Mouse (Mus musculus): Measurements from ENCODE around the gene Brox. TPM values are rescaled to one million over a fixed set of nuclear protein-coding genes. Genes with fewer than 3 reads are reported as not detected.
"Not testable (repeated sequence)": the region's sequence is repeated elsewhere in the genome, so short reads cannot be mapped to it uniquely, and the experiment has no call there.

Brox gene
- polyA plus RNA-seq (2016; fragmentation: Nextera tagmentation; extraction: Ambion mirVana), result 38.3 and 39.7 TPM in 2 replicates

DNA sequence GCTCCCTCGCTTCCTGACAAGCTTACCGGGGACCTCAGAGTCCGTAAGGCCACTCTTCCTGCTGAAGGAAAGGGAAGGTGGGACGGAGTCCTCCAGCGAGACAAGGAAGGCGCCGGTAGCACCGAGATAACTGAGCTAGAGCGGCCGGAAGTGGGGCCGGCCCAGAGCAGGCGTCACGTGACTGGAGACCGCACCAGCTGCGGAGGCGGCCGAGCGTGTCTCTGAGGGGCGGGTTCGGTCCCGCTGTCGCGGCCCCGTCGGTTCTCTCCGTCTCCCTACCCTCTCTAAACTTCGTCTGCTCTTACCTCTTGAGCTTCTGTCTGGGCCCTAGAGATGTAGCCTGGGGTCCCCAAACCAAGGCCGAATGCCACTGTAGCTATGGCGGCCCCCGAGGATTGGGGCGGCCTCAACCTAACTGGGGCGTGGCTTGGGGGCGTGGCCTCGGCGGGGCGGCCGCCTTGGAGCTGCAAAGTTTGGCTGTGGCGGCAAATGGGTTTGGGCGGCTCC is at the start of gene Brox:
Gene Brox (minus strand): TSS at position 393 of the 507 bp plus-strand sequence.
- WGBS, result under 1% methylated on average over 37 of the region's 39 CpGs
- peak; percentile 83 for ATAC-seq (ENCODE audit: insufficient number of reproducible peaks, insufficient read depth, low FRiP score, low TSS enrichment, low read depth)
- Histone ChIP-seq H3K9me3 (no peaks in the 10 kb centered on the region), H3K4me3 (replicated peaks) (peak within 1 kb of the TSS; percentile 50), H3K36me3 (peaks cover 17% of the 10 kb centered on the region; the same call in 1 of the 2 replicates), H3K4me1 (replicated peaks) (no peaks in the 10 kb centered on the region), H3K4me2 (peak within 1 kb of the TSS; percentile 61), H3K27ac (peak within 1 kb of the TSS; percentile 53; the same call in 1 of the 2 replicates), H3K27me3 (no peaks in the 10 kb centered on the region), H3K9ac (replicated peaks) (peak within 1 kb of the TSS; percentile 58)

DNA sequence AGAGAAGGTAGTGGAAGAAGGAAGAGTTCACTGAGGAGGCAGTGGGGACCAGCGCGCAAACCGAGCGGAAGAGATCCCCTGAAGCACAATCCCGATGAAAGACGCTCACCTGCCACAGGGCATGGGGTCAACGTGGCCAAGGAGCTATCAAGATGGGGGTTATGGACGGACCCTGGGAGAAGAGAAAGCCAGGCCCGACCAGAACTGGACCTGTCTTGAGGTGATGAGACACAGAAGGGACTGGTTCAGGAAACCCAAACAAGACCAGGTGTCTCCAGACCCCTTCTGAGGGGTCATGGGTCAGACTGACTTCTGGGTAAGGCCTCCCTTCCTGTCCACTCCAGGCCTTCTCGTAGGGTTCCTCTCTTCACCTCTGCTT is 48.7 kb upstream of the Brox start:
- Histone ChIP-seq H3K27me3 (no peaks in the 10 kb centered on the region), H3K27ac (peak overlapping the region; percentile 64; the same call in 1 of the 2 replicates), H3K4me1 (replicated peaks) (peaks cover 11% of the 10 kb centered on the region; the same call in 1 of the 2 replicates), H3K4me3 (replicated peaks) (peak overlapping the region; percentile 92), H3K36me3 (peaks cover 57% of the 10 kb centered on the region), H3K9me3 (no peaks in the 10 kb centered on the region), H3K9ac (replicated peaks) (peak overlapping the region; percentile 88), H3K4me2 (peak overlapping the region; percentile 89)
- WGBS, result 6% methylated on average over 10 of the region's 10 CpGs
- ATAC-seq (ENCODE audit: insufficient number of reproducible peaks, insufficient read depth, low FRiP score, low TSS enrichment, low read depth), result peak; percentile 22; the same call in 1 of the 2 replicates

DNA sequence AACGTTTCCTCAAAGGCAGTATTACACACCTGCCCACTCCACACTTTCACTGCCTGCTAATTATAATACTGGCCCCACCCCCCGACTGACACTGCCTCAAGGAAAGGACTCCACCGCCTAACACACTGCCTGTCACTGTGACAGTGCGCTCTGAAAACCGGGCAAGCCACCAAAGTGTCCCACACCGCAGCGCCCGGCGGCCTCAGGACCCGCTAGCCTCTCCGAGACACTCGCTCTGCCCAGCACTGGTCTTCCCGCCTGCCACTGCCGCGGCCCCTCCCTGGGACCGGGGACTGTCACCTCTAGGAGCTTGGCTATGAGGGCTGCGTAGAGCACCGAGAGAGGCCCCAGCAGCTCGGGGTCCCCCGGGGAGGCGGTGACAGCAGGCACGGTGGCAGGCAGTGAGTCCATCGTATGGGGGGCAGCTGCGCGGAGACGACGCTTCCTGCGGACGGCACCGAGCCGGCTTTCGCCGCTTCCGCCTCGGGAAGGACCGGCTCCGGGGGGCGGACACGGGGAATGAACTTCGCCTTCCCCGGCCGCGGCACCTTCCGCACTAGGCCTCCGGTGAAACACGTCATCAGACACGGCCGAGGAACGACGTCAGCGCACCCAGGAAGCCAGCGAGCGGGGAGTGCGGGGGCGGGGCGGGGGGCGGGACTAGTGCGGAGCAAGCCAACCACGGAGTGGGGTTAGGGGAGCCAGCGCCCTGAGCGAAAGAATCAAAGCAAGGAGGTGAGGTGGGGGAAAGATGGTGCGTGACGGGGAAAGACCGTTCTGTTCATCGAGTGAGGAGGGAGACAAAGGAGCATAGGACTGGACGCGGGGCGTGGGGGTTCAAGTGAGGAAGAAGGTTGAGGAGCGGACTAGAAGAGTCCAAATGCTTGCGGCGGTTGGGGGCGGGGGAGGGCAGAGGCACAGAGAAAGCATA is 48.1 kb upstream of the Brox start:
- peak overlapping the region; percentile 88 for H3K9ac ChIP-seq (replicated peaks)
- ATAC-seq (ENCODE audit: insufficient number of reproducible peaks, insufficient read depth, low FRiP score, low TSS enrichment, low read depth), result peak; percentile 90
- H3K4me2 ChIP-seq, result peak overlapping the region; percentile 89
- H3K27ac ChIP-seq, result peak overlapping the region; percentile 64
- WGBS, result under 1% methylated on average over 72 of the region's 72 CpGs
- peaks cover 55% of the 10 kb centered on the region for H3K36me3 ChIP-seq
- peaks cover 11% of the 10 kb centered on the region; the same call in 1 of the 2 replicates for H3K4me1 ChIP-seq (replicated peaks)
- H3K9me3 ChIP-seq, result no peaks in the 10 kb centered on the region
- no peaks in the 10 kb centered on the region for H3K27me3 ChIP-seq
- H3K4me3 ChIP-seq (replicated peaks), result peak overlapping the region; percentile 92

DNA sequence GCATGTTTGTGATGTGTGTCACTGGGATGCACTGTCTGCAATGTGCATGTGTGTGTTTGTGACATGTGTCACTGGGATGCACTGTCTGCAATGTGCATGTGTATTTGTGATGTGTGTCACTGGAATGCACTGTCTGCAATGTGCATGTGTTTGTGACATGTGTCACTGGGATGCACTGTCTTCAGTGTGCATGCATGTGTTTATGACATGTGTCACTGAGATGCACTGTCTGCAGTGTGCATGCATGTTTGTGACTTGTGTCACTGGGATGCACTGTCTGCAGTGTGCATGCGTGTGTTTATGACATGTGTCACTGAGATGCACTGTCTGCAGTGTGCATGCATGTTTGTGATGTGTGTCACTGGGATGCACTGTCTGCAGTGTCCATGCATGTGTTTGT is 45.8 kb upstream of the Brox start:
- not testable (repeated sequence) for H3K4me3 ChIP-seq (replicated peaks); H3K9ac ChIP-seq (replicated peaks); H3K27me3 ChIP-seq; H3K27ac ChIP-seq; ATAC-seq (ENCODE audit: insufficient number of reproducible peaks, insufficient read depth, low FRiP score, low TSS enrichment, low read depth); H3K4me2 ChIP-seq; H3K9me3 ChIP-seq
- Histone ChIP-seq H3K4me1 (replicated peaks) (peaks cover 11% of the 10 kb centered on the region; the same call in 1 of the 2 replicates), H3K36me3 (peaks cover 52% of the 10 kb centered on the region)
- WGBS, result 87% methylated on average over 1 of the region's 1 CpGs

DNA sequence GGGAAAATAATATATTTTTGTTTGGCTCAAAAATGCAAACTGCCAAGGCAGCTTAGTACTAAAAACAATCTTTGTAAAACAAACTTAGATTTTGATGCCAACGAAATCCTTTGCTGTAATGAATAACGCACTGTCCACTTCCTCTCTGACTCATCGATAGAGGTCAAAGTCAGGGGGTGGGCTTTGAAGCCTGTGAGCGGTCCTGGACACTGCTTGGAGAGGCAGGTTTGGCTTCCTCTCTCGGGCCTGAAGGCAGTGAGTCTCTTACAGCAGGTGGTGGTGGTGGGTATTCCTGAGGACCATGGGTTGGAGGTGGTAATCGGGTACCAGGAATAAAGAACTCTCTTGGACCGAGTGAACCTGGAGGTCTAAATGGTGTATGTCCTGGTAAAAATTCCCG is 30.1 kb upstream of the Brox start:
- H3K4me2 ChIP-seq, result no peak overlapping the region
- no peaks in the 10 kb centered on the region for H3K4me1 ChIP-seq (replicated peaks)
- peaks cover 84% of the 10 kb centered on the region for H3K36me3 ChIP-seq
- H3K27me3 ChIP-seq, result no peaks in the 10 kb centered on the region
- no peak overlapping the region for H3K27ac ChIP-seq
- no peak overlapping the region for H3K4me3 ChIP-seq (replicated peaks)
- ATAC-seq (ENCODE audit: insufficient number of reproducible peaks, insufficient read depth, low FRiP score, low TSS enrichment, low read depth), result no peak
- no peak overlapping the region for H3K9ac ChIP-seq (replicated peaks)
- no peaks in the 10 kb centered on the region for H3K9me3 ChIP-seq
- WGBS, result 92% methylated on average over 8 of the region's 8 CpGs

DNA sequence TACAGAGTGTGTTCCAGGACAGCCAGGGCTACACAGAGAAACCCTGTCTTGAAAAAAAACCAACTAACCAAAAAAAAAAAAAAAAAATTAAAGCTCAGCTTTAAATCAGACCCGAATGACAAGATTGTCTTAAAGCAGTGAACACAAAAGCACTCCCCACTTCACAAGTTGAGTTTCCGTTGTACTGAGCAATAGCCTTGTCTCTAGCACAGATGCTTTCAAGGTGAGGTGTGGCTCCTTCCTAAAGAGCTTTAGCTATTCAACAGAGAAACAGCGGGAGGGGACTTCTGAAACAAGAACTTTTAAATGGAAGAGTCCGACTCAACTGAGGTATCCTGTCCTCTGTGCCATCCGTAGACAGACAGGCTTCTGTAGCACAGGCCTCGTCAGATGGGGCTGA is 27.4 kb upstream of the Brox start:
- Histone ChIP-seq H3K27me3 (no peaks in the 10 kb centered on the region), H3K9me3 (no peaks in the 10 kb centered on the region), H3K4me1 (replicated peaks) (no peaks in the 10 kb centered on the region), H3K36me3 (peaks cover 81% of the 10 kb centered on the region), H3K9ac (replicated peaks) (no peak overlapping the region), H3K27ac (no peak overlapping the region), H3K4me2 (no peak overlapping the region), H3K4me3 (replicated peaks) (no peak overlapping the region)
- 95% methylated on average over 6 of the region's 6 CpGs for WGBS
- no peak for ATAC-seq (ENCODE audit: insufficient number of reproducible peaks, insufficient read depth, low FRiP score, low TSS enrichment, low read depth)

DNA sequence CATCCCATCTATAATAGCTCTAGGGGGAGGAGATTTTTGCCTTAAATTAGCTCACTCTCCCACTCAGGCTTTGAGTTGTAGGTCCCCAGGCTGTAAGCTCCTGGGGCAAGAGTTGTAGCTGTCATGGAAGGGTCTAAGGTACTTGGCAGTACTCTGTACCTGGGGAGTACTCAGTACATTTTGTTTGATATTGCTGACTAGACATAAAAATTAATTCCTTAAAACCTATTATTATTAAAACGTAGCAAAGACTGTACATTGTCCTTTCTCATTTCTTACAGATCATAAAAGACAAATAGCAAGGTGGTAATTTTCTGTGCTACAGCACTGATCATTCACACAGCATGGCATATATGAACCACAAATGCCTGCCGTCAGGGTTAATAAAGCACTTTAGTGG is 26.9 kb upstream of the Brox start:
- H3K36me3 ChIP-seq, result peaks cover 81% of the 10 kb centered on the region
- H3K27me3 ChIP-seq, result no peaks in the 10 kb centered on the region
- no peak overlapping the region for H3K27ac ChIP-seq
- 95% methylated on average over 2 of the region's 2 CpGs for WGBS
- H3K4me2 ChIP-seq, result no peak overlapping the region
- no peak overlapping the region for H3K9ac ChIP-seq (replicated peaks)
- no peak overlapping the region for H3K4me3 ChIP-seq (replicated peaks)
- H3K4me1 ChIP-seq (replicated peaks), result no peaks in the 10 kb centered on the region
- no peaks in the 10 kb centered on the region for H3K9me3 ChIP-seq
- no peak for ATAC-seq (ENCODE audit: insufficient number of reproducible peaks, insufficient read depth, low FRiP score, low TSS enrichment, low read depth)

DNA sequence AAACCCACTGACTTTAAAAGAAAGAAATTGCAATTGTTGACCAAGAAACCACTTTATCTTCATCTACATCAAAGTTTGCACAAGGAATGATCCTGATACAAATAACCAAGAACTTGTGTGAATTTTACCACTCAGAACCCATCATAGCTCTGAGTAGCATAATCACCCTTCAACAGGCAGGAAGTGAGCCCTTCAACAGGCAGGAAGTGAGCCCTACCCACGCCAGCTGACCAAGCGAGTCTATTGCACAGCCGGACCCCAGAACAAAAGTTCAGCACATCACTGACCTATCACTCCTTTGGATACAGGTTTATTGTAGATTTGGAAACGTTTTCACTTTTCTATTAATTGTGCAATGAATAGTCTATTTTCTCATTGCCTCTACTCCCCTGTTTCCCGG is 25.4 kb upstream of the Brox start:
- not testable (repeated sequence) for H3K27me3 ChIP-seq; H3K27ac ChIP-seq; H3K9ac ChIP-seq (replicated peaks); H3K4me3 ChIP-seq (replicated peaks); H3K9me3 ChIP-seq; ATAC-seq (ENCODE audit: insufficient number of reproducible peaks, insufficient read depth, low FRiP score, low TSS enrichment, low read depth); H3K4me1 ChIP-seq (replicated peaks); H3K4me2 ChIP-seq
- H3K36me3 ChIP-seq, result peaks cover 80% of the 10 kb centered on the region
- WGBS, result 88% methylated on average over 5 of the region's 5 CpGs

DNA sequence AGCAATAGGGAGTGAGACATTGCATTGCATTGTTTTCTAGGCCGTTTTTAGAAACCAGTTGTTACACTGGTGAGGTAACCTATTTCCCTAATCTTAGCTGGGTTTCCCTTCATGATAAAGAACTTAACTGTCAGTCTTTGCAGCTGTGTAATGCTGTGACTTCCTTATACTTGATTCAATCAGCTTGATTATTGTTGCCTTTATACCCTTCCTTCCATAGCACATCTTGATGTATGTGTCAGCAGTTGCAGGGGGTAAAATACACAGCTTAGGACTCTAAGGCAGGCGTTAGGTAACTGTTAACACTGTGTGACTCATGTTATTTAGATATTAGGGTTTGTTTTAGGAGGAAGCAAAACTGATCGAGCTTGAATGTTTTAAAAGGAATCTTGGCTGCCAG is 23.6 kb upstream of the Brox start:
- Histone ChIP-seq H3K27me3 (no peaks in the 10 kb centered on the region), H3K4me1 (replicated peaks) (no peaks in the 10 kb centered on the region), H3K36me3 (peaks cover 82% of the 10 kb centered on the region), H3K9me3 (no peaks in the 10 kb centered on the region), H3K27ac (no peak overlapping the region), H3K4me2 (no peak overlapping the region), H3K9ac (replicated peaks) (no peak overlapping the region), H3K4me3 (replicated peaks) (no peak overlapping the region)
- ATAC-seq (ENCODE audit: insufficient number of reproducible peaks, insufficient read depth, low FRiP score, low TSS enrichment, low read depth), result no peak
- WGBS, result 81% methylated on average over 3 of the region's 3 CpGs

DNA sequence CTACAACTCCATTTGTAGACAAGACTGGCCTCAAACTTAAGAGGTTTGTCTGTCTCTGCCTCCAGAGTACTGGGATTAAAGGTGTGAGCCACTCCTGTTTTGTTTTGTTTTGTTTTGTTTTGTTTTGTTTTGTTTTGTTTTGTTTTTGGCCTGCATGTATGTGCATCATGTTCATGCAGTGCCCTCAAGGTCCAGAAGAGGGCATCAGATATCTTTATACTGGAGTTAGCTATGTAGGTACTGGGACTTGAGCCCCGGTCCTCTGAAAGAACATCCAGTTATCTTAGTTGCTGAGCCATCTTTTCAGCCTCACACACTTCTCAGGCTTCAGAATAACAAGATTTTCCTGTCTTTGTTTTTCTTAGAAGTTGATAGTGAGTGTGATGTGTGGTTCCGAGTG is 18.7 kb upstream of the Brox start:
- Histone ChIP-seq H3K4me2 (no peak overlapping the region), H3K9me3 (no peaks in the 10 kb centered on the region), H3K4me3 (replicated peaks) (no peak overlapping the region), H3K27ac (no peak overlapping the region), H3K36me3 (peaks cover 76% of the 10 kb centered on the region), H3K9ac (replicated peaks) (no peak overlapping the region), H3K4me1 (replicated peaks) (no peaks in the 10 kb centered on the region), H3K27me3 (no peaks in the 10 kb centered on the region)
- no peak for ATAC-seq (ENCODE audit: insufficient number of reproducible peaks, insufficient read depth, low FRiP score, low TSS enrichment, low read depth)
- WGBS, result 89% methylated on average over 2 of the region's 2 CpGs

DNA sequence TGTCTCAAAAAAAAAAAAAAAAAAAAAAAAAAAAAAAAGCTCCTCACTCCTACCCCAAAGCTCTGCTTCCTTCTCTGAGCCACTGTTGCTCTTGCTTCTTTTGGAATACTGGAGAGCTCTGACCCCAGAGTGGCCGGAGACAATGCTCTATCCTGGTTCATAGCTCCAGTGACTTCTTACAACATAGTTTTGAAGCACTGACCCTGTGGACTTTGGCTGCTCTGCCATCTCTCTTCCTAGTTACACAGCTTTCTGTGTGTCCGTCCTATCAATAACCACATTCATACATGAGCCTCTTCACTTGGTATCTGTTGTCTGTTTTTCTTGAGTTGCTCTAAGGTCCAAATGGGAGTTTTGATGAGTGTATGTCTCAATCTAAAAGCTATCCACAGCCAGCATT is 15.0 kb upstream of the Brox start:
- Histone ChIP-seq H3K36me3 (peaks cover 70% of the 10 kb centered on the region), H3K9ac (replicated peaks) (no peak overlapping the region), H3K27me3 (no peaks in the 10 kb centered on the region), H3K9me3 (no peaks in the 10 kb centered on the region), H3K27ac (no peak overlapping the region), H3K4me3 (replicated peaks) (no peak overlapping the region), H3K4me2 (no peak overlapping the region), H3K4me1 (replicated peaks) (no peaks in the 10 kb centered on the region)
- no peak for ATAC-seq (ENCODE audit: insufficient number of reproducible peaks, insufficient read depth, low FRiP score, low TSS enrichment, low read depth)
- 94% methylated on average over 2 of the region's 2 CpGs for WGBS

Data from limb, embryonic 12.5 days (tissue).